Mouse (Mus musculus) adrenal gland, postnatal 10 days (tissue): Measurements from ENCODE around the gene Lyzl6. TPM values are rescaled to one million over a fixed set of nuclear protein-coding genes. Genes with fewer than 3 reads are reported as not detected.
A peak's percentile ranks its signal among the peaks of the same experiment; 100 is the strongest.

ENCODE experiments used
- DNase-seq: peaks from one replicate; pipeline ENCODE4 v3.0.0; 2021; ENCODE audit warnings: mixed read lengths
- long read RNA-seq, 2 experiments: library from polyadenylated mRNA; stranded (forward); transcript quantifications; one replicate each; pipeline ENCODE4 v2.0.0; 2021
- total RNA-seq, 2 experiments: library from RNA; stranded (reverse); gene quantifications; 2 replicates each; pipeline ENCODE4 v1.2.3; 2021

Lyzl6 gene
- total RNA-seq: not detected
- long read RNA-seq, experiment 1: 0 reads
- long read RNA-seq, experiment 2: 0 reads

DNA sequence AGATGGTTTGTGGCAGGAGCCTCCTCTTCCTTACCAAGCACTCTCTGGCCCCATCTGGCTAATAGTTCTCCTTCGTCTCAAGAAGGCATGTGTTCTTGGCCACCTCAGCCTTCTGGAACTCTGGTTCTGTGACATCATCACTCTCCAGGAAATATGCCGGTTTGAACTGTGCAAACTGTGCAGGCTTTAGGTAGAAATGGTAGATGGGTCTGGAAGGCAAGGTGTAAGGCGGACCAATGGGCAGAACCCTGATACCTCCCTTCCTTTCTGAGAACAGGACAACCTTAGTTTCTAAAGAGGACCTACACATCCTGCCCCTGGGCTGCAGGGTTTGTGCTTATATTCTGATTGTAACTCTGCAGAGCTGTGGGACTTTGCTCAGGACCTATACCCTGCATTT is at the start of gene Lyzl6:
Lyzl6 (minus strand) TSS at position 101 of the 400 bp plus-strand sequence.
- DNase-seq: no peak

DNA sequence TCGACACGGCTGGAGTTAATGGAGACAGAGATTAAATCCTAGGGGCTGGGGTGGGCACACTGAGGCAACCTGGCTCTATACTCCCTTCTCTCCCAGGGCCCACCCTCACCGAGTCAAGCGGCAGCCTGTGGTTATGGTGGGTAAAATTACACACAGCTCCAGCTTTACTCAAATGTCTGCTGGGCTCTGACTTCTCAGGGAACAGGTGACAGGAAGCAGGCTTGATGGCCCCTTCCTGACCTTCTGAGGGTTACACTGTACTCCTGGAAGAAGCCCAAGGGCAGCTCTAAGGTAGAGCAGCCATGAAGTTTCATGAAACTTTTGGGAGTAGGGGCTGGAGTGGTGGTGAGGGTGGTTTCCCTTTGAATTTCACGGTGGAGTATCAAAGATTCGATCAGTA is 48.0 kb upstream of the Lyzl6 start:
- DNase-seq: no peak

DNA sequence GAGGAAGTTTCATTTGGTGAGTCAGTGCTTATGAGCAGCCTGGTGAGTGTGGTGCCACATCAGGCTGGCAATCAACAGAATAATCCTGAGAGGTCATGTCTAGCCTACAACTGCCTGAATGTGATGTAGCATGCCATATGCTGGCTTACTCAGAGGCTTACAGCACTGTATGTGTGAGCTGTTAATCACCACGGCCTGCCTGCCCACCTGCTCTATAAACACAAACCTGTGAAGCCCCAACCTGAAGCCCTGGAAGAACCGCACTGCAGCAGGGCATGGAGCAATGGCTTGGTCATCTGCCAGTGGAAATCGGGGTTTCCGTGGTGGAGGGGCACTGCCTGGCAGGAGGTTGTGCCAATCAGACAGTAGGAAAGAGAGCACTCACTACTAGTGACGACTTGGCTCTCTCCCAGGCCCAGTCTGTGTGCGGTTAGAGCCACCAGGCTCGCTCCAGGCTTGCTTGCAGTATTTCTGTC is 46.6 kb upstream of the Lyzl6 start:
- DNase-seq: peak; percentile 47

DNA sequence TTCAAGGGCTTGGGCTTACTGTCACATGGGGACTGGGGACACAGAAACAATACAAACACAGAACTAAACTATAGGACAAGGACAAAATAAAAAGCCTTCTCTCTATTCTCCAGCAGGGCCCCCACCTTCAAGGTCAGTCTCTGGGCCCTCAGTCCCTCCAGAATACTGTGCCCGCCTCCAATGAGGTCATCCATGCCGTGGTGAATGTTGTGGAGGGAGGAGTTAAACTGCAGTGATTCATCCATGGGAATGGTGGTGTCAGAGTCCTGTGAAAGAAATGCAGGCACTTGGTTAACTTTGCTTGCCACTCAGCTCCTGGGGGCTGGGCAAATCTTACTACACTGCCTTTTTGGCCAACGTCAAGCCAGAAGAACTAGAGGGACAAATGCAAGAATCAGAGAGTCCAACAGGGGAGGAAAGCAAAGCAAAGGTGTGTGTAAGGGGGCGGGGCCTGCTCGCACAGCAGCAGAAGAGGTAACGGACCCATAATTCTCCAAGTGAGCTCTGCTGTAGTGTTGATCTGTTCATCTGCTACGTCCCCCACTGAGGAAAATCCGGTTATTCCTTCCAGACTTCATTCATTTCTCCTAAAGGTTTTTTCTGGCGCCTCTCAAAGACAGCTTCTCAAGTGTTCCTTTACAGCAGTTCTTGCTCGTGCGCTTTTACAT is 45.1 kb upstream of the Lyzl6 start:
- DNase-seq: peak; percentile 73

DNA sequence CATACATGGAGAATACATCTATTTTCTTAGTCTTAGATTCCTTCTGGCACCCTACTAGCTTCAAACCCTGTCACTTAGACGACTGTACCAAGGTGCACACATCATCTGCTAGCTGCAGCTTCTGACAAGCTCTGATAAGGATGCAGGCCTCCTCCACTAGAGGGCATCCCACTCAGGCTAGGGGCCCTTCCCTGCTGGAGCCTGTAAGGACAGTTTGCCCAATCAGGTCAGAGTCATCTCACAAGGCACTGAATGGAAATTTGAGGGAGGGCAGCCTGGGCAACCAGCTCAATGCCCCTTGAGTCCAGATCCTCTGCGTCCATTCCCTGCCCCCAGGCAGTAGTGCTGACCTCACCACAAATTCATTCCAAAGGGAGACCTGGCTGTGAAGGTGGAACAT is 38.4 kb upstream of the Lyzl6 start:
- DNase-seq: peak; percentile 77

DNA sequence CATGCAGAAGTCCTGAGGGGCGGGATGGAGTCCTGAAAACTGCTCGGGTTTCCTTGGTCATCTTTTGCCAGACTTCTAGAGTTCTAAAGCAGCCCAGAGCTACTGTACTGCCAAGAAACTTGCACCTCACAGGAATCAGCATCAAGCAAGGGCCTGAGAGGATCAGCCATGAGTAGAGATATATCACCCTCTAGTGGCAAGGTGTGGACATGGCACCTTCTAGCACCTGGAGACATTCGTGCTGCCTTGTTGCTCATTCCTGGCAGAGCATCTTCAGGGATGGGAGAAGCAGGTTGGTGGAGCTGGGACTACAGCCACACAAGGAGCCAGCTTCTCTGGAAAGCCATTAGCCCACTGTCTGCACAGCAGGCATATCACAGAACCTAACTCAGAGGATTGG is 36.9 kb upstream of the Lyzl6 start:
- DNase-seq: peak; percentile 58

DNA sequence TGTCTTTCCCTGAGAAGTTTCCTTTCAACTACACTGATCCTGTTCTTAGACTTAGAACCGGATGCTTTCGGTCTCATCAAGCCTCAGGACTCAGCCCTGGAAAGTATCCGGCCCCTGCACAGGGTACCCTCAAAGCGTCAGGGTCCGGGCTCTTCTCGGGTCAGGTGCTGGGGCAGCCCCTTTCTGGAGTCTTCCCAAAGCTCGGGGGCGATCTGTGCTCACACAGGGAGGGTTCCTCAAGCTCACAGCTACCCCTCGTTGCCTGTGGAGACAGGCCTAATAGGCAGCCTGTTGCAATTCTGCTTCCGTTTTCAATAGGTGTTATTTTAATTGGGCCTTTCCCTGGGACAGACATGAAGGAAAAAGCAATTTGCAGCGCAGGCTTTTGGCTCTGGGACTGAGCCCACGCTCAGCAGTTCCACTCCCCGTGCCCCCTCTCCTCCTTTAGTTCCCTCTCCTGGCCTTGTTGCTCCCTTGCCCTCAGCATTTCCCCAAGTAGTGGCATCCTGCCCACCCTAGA is 28.3 kb upstream of the Lyzl6 start:
- DNase-seq: no peak

DNA sequence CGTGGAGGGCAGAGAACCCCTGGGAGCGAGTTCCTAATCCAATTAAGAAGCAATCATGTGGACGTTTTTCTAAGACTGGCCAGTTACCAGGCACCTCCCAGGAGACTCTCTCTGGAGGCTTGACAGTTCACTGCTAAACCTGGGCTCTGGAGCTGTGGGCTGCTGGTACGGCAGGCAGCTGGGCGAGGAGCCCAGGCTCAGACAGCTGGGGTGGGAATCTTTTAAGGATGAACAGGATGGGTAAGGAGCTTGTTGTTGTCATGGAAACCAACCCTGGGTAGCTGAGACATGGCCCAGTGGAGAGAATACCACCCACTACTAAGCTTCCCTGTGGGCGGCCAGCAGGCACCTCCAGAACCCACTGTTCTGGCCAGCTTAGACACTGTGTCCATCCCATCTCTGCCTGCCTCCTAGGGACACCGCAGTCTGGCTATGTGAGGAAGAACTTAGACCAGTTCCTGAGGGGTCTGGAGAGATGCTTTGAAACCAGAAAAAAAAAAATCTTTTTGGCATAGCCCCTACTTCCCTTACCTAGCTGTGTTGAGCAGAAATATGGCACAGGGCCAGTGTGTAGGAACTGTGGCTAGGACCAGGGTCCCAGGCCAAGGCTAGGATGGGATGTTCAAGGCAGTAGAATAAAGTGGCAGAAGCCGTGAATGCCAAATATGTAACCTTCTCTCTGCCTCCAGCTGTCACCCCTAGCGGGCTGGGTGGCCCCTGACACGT is 27.7 kb upstream of the Lyzl6 start:
- peak; percentile 66 for DNase-seq

DNA sequence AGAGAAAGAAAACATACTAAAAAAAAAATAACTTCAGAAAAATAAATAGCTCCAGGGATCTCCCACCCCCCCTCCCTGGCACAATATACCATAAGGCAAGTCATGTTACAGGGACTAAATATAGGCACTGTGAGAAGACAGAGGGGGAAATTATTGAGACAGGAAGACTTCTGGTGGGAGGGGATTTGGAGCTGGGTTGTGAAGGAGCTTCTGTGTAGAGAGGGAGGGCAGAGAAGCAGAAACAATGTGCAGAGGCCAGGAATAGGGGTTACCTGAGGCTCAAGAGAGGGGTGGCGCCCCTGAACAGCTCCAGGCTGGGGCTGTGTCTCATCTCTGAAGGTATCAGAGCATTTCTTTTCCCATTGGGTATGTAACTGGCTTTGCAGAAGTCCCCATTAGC is 27.0 kb upstream of the Lyzl6 start:
- no peak for DNase-seq

DNA sequence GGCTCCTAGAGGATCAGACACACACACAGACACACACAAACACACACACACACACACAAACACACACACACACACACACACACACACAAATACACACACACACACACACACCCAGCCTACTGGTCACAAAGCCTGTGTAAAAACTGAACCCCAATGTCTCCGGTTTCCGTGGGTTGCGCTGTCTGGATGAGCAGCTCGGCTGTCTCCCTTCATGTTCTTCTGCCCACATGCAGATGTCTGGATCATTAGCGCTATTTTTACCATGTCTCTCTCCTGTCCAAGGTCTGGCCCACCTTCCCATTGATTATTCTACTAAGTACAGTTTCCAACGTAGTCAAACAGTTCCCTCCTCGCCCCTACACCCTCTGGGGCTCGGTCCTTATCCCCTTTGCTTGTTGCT is 24.4 kb upstream of the Lyzl6 start:
- no peak for DNase-seq

DNA sequence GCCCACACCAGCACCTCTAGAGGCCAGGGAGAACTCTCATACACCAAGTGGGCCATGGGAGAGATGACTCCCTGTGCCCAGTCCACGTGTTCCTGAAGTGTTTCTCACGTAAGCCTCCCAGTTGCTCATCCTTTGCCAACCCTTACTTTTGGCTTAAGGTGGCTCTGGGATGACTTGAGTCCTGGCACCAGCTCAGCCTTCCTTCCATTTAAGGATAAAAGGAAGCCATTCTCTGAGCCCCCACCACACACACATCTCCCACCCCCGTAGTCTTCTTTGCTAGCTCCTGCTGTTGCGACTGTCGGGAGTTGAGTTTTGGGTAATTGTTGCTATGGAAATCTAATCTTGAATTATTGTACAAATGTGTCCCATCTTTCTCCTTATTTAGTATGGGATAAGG is 23.9 kb upstream of the Lyzl6 start:
- no peak for DNase-seq

DNA sequence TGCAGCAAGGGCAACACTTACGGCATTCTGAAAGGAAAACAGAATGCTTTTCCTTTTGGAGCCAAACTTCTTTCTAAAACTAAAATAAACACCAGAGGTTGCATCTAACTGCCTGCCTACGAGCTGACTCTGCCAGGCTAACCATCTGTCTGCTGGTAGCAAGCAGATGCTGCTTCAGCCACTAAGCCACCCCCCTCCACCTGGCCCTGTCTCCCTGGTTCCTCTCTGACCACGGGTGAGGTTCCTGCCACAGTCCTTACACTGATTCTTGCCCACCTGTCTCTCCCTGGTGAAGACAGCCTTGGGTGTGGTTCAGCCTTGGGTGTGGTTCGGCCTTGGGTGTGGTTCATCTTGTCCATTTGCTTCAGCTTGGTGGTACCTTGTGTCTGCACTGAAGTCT is 23.2 kb upstream of the Lyzl6 start:
- DNase-seq: no peak

DNA sequence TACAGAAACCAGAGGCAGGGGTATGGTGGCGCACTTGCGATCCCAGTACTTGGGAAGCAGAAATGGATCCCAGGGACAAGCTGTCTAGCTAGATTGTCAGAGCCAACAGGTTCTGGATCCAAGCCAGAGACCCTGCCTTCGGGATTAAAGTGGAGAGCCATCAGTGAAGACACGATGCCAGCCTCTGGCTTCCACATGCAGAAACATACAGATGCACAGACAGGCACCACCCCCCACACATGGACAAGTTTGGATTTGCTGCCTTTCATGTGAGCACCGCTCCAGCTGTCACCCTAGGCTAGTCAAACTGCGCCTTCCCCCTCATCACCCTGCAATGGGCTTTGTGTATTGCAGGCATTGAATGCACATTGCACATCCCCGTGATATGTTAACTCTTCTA is 19.5 kb upstream of the Lyzl6 start:
- DNase-seq: no peak

DNA sequence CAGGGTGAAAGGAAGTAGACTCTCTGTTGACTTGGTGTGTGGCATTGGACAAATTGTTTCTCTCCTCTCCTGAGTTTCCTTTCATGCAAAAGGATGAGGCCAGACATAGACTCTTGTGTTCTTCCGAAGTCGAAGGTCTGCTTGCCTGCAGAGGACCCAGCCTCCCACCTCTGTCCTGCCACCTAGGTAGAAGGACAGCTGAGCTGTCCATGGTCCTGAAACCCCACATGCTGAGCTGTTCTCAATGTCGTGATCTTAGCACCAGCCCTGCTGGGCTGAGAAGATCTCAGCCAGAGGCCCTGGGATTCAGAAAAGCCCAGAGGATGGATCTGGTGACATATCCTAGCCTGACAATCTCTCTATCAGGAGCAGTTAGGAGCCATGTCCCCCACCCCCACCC is 17.8 kb upstream of the Lyzl6 start:
- peak; percentile 78 for DNase-seq

DNA sequence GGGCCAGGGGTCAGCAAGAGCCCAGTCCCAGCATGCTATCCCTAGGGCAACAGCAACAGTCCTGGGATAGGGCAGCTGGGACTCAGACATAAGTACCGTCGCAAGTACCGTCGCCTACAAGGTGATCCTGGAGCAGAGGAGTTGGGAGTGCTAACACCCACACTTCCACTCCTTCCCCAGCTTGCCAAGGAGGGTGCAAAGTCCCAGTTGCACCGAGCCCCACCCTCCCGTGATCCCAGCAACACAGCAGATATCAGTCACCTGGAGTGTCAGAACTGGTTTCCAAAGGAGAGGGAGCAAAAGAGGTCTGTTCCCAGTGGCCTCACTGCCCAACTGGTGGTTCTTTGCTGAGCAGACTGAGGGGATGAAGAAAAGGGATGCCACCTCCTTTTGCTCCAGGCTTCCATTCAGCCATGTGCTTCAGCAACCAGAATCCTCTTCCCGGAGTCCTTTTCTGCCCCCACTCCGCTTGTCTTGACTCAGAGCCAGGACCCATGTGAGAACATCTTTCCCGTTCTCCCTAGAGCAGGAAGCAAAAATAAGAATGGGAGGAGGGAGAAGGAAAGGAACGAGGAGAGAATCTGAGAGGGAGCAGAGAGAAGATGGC is 14.8 kb upstream of the Lyzl6 start:
- DNase-seq: no peak

DNA sequence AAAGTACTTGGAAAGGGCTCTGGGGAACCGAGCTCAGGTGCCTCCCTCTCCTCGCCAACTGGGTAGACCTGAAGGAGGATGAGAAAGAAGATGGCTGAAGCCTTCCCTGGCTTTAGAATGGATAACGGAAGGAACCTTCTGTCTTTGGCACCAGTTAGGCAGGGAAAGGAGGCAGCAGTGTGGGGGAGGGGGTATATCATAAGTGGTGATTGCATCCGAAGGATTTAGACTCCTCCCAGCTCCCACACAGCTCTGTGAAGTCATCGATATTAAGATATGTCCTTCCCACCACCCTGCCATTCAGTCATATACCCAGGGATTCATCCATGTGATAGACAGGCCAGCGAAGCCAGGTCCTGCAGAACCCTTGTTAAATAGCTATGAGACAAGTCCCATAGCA is 12.7 kb upstream of the Lyzl6 start:
- no peak for DNase-seq

DNA sequence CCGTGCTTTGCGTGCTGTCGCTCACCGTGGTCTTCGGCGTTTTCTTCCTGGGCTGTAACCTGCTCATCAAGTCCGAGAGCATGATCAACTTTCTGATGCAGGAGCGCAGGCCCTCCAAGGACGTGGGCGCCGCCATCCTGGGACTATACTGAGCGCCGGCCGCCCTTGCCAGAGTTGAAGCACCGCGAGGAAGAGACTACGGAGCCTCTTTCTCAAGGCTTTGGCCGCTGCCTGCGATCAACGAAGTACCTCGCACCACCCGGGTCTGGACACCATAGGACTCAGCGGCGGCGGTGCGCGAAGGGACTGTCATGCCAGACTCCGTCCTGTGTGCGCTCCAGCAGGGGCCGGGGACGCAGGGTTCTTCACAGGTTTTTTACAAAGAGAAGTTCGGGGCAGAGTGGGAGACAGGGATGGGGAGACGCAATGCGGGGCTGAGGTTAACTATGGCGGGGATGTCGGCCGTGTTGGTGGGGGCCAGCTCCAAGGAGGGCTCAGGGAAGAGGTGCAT is 11.3 kb upstream of the Lyzl6 start:
- DNase-seq: no peak

DNA sequence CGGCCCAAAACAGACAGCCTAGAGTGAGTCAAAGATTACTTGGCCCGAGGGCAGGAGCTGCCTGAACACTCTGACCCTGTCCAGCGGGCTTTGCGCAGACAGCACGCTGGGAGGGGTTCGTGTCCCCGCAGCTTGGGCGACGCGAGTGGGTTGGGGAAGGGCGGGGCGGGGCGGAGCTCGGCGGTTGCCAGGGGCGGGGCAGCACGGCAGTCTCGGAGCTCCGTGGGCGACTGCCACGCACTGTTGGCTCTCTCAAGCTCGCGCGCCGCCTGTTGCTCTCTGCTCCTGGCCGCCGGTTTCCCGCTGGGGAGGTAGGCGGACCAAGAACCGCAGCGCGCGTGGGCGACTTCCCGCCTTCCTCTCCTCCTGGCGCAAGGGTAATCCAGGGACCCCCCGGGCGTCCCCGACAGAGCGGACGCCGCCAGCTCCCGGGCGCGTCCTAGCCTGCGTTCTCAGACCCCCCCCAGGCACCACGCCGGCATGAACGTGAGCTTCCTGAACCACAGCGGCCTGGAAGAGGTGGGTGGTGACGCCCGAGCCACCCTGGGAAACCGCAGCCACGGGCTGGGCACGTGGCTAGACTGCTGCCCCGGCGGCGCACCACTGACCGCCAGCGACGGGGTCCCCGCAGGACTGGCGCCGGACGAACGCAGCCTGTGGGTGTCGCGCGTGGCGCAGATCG is 10.8 kb upstream of the Lyzl6 start, which contains the start of gene Rprml:
Rprml (plus strand) TSS at position 270 of the 682 bp plus-strand sequence.
- peak; percentile 12 for DNase-seq

DNA sequence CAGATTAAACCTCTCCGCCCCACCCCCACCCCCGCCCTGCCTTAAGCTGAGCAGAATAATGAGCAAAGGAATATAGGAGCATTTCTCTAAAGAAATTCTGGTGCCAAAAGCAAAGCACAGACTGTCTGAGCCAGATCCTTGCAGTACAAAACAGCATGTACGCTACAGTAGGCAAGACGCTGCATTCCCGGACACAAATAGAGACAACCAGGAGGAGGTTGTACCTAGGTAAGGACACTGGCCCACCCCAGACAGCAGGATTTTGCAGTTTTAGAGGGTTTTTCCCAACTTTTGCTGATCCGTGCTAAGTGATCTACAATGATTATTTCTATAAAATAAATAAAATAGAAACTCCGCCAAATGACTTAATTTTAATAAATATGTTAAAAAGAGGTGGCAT is 10.0 kb upstream of the Lyzl6 start:
- no peak for DNase-seq

DNA sequence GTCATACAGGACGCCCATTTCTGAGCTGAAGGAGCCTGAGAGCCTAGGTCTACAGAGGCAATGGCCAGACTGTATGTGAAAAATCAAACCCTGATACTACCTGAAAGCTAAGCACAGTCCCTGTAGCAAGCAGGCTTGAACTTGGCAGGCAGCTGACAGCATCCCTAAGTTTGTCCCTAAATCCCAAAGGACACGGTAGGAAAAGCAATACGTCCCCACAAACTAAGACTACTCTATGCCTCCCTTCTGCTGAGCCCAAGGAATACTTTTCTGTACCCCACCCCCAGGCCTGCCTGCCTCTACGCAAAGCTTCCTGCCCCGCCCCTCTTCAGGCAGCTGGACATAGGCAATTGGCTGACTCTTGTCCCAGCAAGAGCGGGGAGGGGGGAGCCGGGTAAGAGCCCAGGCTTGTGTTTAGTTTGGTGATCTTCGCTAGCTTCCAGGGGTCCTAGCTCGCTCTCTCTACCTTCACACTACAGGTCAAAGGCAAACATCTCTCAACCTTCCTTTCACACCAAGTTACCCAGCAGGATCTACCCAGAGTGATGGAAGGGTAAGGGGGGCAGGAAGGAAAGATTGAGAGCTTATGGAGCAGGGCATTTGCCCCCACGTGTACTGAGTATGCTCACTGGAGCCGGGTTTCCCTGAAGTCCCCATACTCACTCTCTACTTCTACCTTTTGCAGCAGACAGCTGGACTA is 9.4 kb upstream of the Lyzl6 start:
- no peak for DNase-seq

DNA sequence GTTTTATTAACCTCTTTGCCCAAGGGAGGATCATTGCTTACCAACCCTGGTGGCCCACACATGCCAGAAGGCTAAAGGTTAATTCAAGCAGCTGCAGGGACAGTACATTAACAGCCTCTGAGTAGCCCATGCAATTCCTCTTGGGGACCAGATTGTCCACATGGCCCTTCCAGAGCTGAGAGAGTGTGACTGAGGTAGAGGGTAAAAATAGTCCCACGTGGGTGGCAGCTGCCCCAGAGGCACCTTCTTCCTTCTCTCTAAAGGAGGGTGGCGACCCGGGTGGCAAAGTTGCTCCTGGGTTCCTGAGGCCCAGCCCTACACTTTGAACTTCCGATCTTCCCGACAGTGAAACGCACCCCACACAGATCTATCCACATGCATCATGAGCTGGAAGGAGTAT is 7.6 kb upstream of the Lyzl6 start:
- no peak for DNase-seq

DNA sequence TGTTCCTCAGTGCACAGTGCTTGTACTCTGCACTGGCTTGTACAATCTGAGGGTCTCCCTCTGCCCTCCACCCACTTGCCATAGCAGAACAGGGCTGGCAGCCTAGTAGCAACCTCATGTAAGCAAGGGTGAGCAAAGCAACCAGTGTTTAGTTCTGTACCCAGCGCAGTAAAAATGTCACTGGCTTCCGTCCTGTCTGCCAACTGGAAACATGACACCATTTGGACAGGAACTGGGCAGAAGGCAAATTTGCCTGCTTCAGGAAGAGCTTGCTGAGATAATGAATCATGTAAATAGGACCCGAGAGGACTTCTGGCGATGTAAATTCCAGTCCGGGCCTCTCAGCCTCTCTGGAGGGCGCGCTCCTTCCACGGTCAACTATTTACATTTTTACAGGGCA is 7.0 kb upstream of the Lyzl6 start:
- no peak for DNase-seq
